Mouse (Mus musculus) ES-E14 (cell line): ENCODE data around the gene Pde7b.

Source experiments
- CHD2 ChIP-seq: IDR thresholded peaks from 2 replicates; pipeline ENCODE4 v1.6.1; 2014; ENCODE audit warnings: mild to moderate bottlenecking, low read depth, low read length, inconsistent platforms
- HCFC1 ChIP-seq: IDR thresholded peaks from 2 replicates; pipeline ENCODE4 v1.6.1; 2012; ENCODE audit warnings: low read length, inconsistent platforms, borderline replicate concordance; ENCODE audit not compliant: insufficient read depth

- TF ChIP-seq HCFC1 = no peak
- no peak for TF ChIP-seq CHD2
Observed at GRCm38 (mm10) chr10:20556477-20556876, 168.4 kb downstream of the Pde7b start.
